Mouse (Mus musculus) midbrain, embryonic 16.5 days (tissue): ENCODE results near the gene Arhgap29. TPM values are rescaled to one million over a fixed set of nuclear protein-coding genes. Genes with fewer than 3 reads are reported as not detected.

Experiments
- ATAC-seq: fragments of 200-750 bp; cut with Nextera tagmentation; 2 replicates; pipeline ENCODE4 v1.8.0; 2017; ENCODE audit warnings: moderate TSS enrichment
- H3K27ac ChIP-seq: fragments of 300-500 bp; sonication (generic); 2 replicates; pipeline ENCODE4 v1.5.1; 2014; ENCODE audit warnings: mild to moderate bottlenecking, low read length, mixed read lengths
- H3K27me3 ChIP-seq: fragments of 300-500 bp; sonication (generic); 2 replicates; pipeline ENCODE4 v1.6.1; 2014; ENCODE audit warnings: low read depth, low read length, mixed read lengths; ENCODE audit not compliant: control insufficient read depth, insufficient read depth
- H3K36me3 ChIP-seq: fragments of 300-500 bp; sonication (generic); 2 replicates; pipeline ENCODE4 v1.6.1; 2014; ENCODE audit warnings: mild to moderate bottlenecking, low read length, moderate library complexity, mixed read lengths; ENCODE audit not compliant: control insufficient read depth, insufficient read depth
- H3K4me1 ChIP-seq: fragments of 300-500 bp; sonication (generic); 2 replicates; pipeline ENCODE4 v1.6.1; 2014; ENCODE audit warnings: mild to moderate bottlenecking, low read length, mixed read lengths; ENCODE audit not compliant: control insufficient read depth, insufficient read depth
- H3K4me2 ChIP-seq: fragments of 300-500 bp; sonication (generic); 2 replicates; pipeline ENCODE4 v1.6.1; 2014; ENCODE audit warnings: mild to moderate bottlenecking, low read length, mixed read lengths
- H3K4me3 ChIP-seq: fragments of 300-500 bp; sonication (generic); 2 replicates; pipeline ENCODE4 v1.5.1; 2014; ENCODE audit warnings: low read depth, mild to moderate bottlenecking, low read length, moderate library complexity, mixed read lengths
- H3K9ac ChIP-seq: fragments of 300-500 bp; sonication (generic); 2 replicates; pipeline ENCODE4 v1.6.1; 2014; ENCODE audit warnings: low read depth, low read length, mixed read lengths
- H3K9me3 ChIP-seq: fragments of 300-500 bp; sonication (generic); replicated peaks from 2 replicates; pipeline ENCODE4 v1.6.1; 2014; ENCODE audit warnings: mild to moderate bottlenecking, low read length, mixed read lengths; ENCODE audit not compliant: control insufficient read depth, poor library complexity, severe bottlenecking
- WGBS: fragments of 180-500 bp; shearing (Covaris S2); extraction: QIAGEN DNeasy Blood & Tissue Kit; methylation state at CpG from one replicate; pipeline ENCODE4 v1.1.7; 2014; 5-methylcytosine and 5-hydroxymethylcytosine counted together
- polyA plus RNA-seq: library from polyadenylated mRNA; unstranded; fragments of >200 nt; fragmentation: Nextera tagmentation; extraction: Ambion mirVana; gene quantifications from 2 replicates; pipeline ENCODE4 v1.2.1, GENCODE M21; 2015

The Arhgap29 gene
- polyA plus RNA-seq, 1 experiment from 2014 or later: 16.7 TPM

DNA sequence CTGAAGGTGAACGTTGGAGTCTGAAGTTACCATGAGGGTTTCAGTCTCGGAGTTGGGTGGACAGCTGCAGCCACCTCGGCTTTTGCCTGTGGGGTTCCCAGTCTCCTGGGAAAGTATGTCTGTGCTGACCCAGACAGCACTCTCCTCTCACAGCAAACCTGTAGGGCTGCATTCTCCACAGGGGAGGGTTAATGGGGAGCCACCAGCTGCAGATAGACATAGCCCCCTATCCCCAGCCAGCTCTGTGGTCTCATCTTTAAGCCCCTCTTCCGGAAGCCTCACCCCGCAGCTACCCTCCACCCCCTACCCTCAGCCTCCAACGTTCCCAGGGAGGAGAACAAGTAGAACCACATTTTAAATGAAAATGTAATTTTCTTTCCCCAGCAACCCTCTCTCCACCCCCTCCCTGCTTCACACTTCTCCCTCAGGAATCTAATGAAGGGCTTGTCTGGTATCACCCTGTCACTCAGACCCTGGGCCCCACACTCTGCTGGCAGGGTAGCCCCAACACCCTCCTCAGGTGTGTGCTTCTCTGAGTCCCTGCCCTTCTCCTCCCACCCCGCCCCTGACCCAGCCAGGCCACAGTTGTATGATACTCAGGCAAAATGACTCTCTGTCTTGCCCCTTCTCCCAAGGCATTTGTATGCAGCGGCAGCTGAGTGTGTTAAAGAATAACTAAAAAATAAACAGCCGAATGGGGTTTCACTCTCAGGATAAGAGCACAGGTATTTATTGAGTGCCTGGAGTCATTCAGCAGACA lies 106.3 kb downstream of the Arhgap29 start:
- ATAC-seq: no peak
- H3K4me2 ChIP-seq: no peak overlapping the region
- H3K27ac ChIP-seq: no peak overlapping the region
- no peaks in the 10 kb centered on the region for H3K9me3 ChIP-seq
- H3K4me1 ChIP-seq: no peaks in the 10 kb centered on the region
- WGBS: 64% methylated on average over 9 of the region's 9 CpGs
- no peak overlapping the region for H3K9ac ChIP-seq
- no peaks in the 10 kb centered on the region for H3K36me3 ChIP-seq
- H3K27me3 ChIP-seq: no peaks in the 10 kb centered on the region
- H3K4me3 ChIP-seq: no peak overlapping the region

DNA sequence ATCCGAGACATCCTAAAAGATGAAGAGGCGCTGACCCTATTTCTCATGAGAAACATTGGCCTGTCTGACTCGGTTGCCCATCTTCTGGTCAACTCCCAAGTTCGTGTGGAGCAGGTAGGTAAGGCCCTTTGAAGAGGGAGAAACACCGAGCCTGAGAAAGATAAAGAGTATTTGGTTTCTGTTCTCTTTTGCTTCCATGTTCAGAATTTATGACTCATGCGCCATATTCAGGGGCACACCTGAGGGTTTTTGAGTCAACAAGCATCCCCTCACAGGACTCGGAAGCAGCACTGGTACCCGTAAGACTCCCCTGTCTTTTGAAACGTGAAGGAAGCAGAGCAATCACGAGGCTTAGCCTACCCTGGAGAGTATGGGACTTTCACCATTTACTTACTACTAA lies 110.2 kb downstream of the Arhgap29 start:
- no peak for ATAC-seq
- no peak overlapping the region for H3K27ac ChIP-seq
- no peak overlapping the region for H3K4me2 ChIP-seq
- no peak overlapping the region for H3K9ac ChIP-seq
- no peaks in the 10 kb centered on the region for H3K36me3 ChIP-seq
- no peaks in the 10 kb centered on the region for H3K27me3 ChIP-seq
- no peak overlapping the region for H3K4me3 ChIP-seq
- H3K9me3 ChIP-seq: no peaks in the 10 kb centered on the region
- 90% methylated on average over 10 of the region's 10 CpGs for WGBS
- no peaks in the 10 kb centered on the region for H3K4me1 ChIP-seq

DNA sequence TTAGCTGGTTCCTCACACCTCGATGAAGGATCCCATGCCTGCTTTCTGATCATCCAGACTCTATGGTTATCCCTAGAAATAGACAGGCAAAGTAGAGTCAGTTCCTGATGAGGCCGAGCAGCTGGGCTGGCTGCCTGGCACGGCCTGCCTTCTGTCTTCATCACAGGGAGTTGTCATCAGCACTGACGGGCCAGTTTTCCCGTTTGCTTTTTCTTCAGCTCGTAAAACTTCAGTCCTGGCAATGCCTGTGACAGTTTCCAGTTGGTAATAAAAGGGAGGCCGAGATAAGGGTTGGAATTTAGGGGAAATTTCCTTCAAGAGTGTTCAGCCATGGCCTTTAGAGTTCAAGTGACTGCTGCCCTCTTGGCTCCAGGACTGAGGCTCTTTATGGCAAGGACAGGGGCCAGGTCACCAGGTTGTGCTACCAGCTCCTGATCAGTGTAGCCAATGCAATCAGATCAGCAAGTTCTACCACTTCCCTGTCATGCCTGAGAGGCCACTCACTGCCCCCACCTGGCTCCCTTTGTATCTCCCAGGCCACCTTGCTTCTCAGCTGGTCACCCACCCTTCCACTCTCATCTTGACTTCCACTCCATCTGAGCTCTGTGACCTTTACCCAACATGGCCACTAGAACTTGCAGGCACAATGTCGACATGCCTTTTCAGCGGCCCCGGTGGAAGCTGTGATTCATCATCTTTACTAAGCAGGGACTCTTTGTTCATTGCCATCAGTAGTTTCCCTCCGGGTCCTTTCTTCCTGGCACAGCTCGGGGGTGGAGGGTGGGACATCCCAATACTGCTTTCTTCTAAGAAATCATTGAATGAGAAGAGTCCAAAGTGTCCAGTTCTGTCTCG lies 112.4 kb downstream of the Arhgap29 start:
- Histone ChIP-seq H3K9me3 (no peaks in the 10 kb centered on the region), H3K36me3 (no peaks in the 10 kb centered on the region), H3K4me3 (no peak overlapping the region), H3K4me1 (no peaks in the 10 kb centered on the region), H3K27me3 (no peaks in the 10 kb centered on the region), H3K9ac (no peak overlapping the region), H3K27ac (no peak overlapping the region), H3K4me2 (no peak overlapping the region)
- 88% methylated on average over 13 of the region's 13 CpGs for WGBS
- no peak for ATAC-seq

Other genes starting within 250 kb of the Arhgap29 start
- 10.1 and 13.0 TPM in 2 replicates for gene F3, start 229.0 kb upstream of the Arhgap29 start, polyA plus RNA-seq
- 74.5 and 78.9 TPM in 2 replicates for gene Abcd3, start 137.2 kb upstream of the Arhgap29 start, polyA plus RNA-seq
- 0.93 and 1.7 TPM in 2 replicates for gene Abca4, start 91.9 kb downstream of the Arhgap29 start, polyA plus RNA-seq